In genomic region chr11:98339679-98340287, GRCm38 (mm10) we compare ENCODE assay signal across 10 mouse cellular contexts. TPM values are rescaled to one million over a fixed set of nuclear protein-coding genes. Genes with fewer than 3 reads are reported as not detected.
A peak's percentile ranks its signal among the peaks of the same experiment; 100 is the strongest.
DNase-seq lines count a peak whose midpoint lies in the region; ATAC-seq and TF ChIP-seq lines count a peak whose summit lies in the region.
"Had no signal": no experiment of that assay in that cellular context is flagged by ENCODE, and none has a peak within 500 bp of the region (broad histone marks: within the 10 kb centered on the region; RNA-seq: fewer than 3 reads in every experiment).

No protein-coding gene starts in this region.

- no peak for TF ChIP-seq CTCF in lung, postnatal 0 days (IDR thresholded peaks at IDR 0.05)

- H3K4me2 ChIP-seq in lung, postnatal 0 days (replicated peaks; ENCODE audit: low read depth, low read length) = peak overlapping the region; percentile 97; the same call in 1 of the 2 replicates
- peak overlapping the region; percentile 94 for H3K4me2 ChIP-seq in limb, embryonic 12.5 days
- peak overlapping the region; percentile 100 for H3K4me2 ChIP-seq in stomach, embryonic 15.5 days

- H3K9ac ChIP-seq in lung, postnatal 0 days (replicated peaks; ENCODE audit: low read depth) = no peak overlapping the region
- no peak overlapping the region; the same call in 1 of the 2 replicates for H3K9ac ChIP-seq in limb, embryonic 12.5 days (replicated peaks)
- H3K9ac ChIP-seq in stomach, embryonic 15.5 days = no peak overlapping the region
- H3K9ac ChIP-seq: liver, embryonic 14.5 days had no signal

- intact Hi-C loops in gastrocnemius, postnatal 36 days (cut with DNase I) = loop anchor here (5.0 kb wide), 1 partner anchor 72 kb away; no protein-coding TSS in a partner anchor

- TF ChIP-seq EP300 in lung, postnatal 0 days (IDR thresholded peaks at IDR 0.05) = no peak

- peaks cover 6% of the 10 kb centered on the region; the same call in 1 of the 2 replicates for H3K4me1 ChIP-seq in lung, postnatal 0 days (ENCODE audit: insufficient read depth, low read depth, low read length)
- peaks cover 27% of the 10 kb centered on the region for H3K4me1 ChIP-seq in limb, embryonic 12.5 days (replicated peaks)
- H3K4me1 ChIP-seq in stomach, embryonic 15.5 days = peaks cover 25% of the 10 kb centered on the region

- no peaks in the 10 kb centered on the region for H3K36me3 ChIP-seq in lung, postnatal 0 days (ENCODE audit: insufficient read depth, low read length)
- H3K36me3 ChIP-seq in limb, embryonic 12.5 days = no peaks in the 10 kb centered on the region
- no peaks in the 10 kb centered on the region for H3K36me3 ChIP-seq in stomach, embryonic 15.5 days

- DNase-seq in cerebellum, adult 11-12 months = peak; percentile 72
- DNase-seq in lung, postnatal 0 days (ENCODE audit: low spot score) = no peak
- DNase-seq in lung, postnatal 10 days = no peak
- DNase-seq in gastrocnemius, postnatal 36 days = no peak
- DNase-seq in kidney, postnatal 10 days = no peak

- H3K9me3 ChIP-seq in lung, postnatal 0 days (ENCODE audit: low read length) = no peaks in the 10 kb centered on the region
- H3K9me3 ChIP-seq in limb, embryonic 12.5 days = no peaks in the 10 kb centered on the region
- no peaks in the 10 kb centered on the region for H3K9me3 ChIP-seq in stomach, embryonic 15.5 days

- H3K27me3 ChIP-seq in lung, postnatal 0 days (replicated peaks; ENCODE audit: insufficient read depth, low read length) = peaks cover 54% of the 10 kb centered on the region
- H3K27me3 ChIP-seq in limb, embryonic 12.5 days = peaks cover 93% of the 10 kb centered on the region
- H3K27me3 ChIP-seq in stomach, embryonic 15.5 days (replicated peaks) = peaks cover 76% of the 10 kb centered on the region

- WGBS in lung, postnatal 0 days = 22% methylated on average over 11 of the region's 11 CpGs
- WGBS in limb, embryonic 12.5 days = 8% methylated on average over 11 of the region's 11 CpGs
- 13% methylated on average over 11 of the region's 11 CpGs for WGBS in stomach, embryonic 15.5 days

- H3K4me3 ChIP-seq in lung, postnatal 0 days (ENCODE audit: low read depth, low read length) = peak overlapping the region; percentile 50; the same call in 1 of the 2 replicates
- H3K4me3 ChIP-seq in limb, embryonic 12.5 days (replicated peaks) = peak overlapping the region; percentile 49
- peak overlapping the region; percentile 53; the same call in 1 of the 2 replicates for H3K4me3 ChIP-seq in stomach, embryonic 15.5 days (replicated peaks)

- no peak overlapping the region for H3K27ac ChIP-seq in lung, postnatal 0 days (ENCODE audit: low read length)
- no peak overlapping the region for H3K27ac ChIP-seq in limb, embryonic 12.5 days
- no peak overlapping the region for H3K27ac ChIP-seq in stomach, embryonic 15.5 days
- H3K27ac ChIP-seq: liver, embryonic 14.5 days had no signal

- no peak for ATAC-seq in cerebellum, adult (ENCODE audit: insufficient number of reproducible peaks, low FRiP score, low TSS enrichment)
- no peak for ATAC-seq in lung, postnatal 0 days
- ATAC-seq in limb, embryonic 12.5 days (ENCODE audit: insufficient number of reproducible peaks, insufficient read depth, low FRiP score, low TSS enrichment, low read depth) = no peak
- no peak for ATAC-seq in stomach, embryonic 15.5 days (ENCODE audit: insufficient read depth, low FRiP score, low read depth)
- ATAC-seq: activated CD4-positive, CD25-positive, alpha-beta regulatory T cell, adult 4 months had no signal

RNA-seq across cellular contexts. Expression of gene Ppp1r1b, which starts 8.4 kb away (rescaled TPM):
- 11.8 and 18.6 TPM in 2 replicates for polyA plus RNA-seq in lung, postnatal 0 days (2015; fragmentation: Nextera tagmentation; extraction: Ambion mirVana)
- polyA plus RNA-seq in limb, embryonic 12.5 days (2016; fragmentation: Nextera tagmentation; extraction: Ambion mirVana) = 0.18 and 0.76 TPM in 2 replicates
- polyA plus RNA-seq in stomach, embryonic 15.5 days (2015; fragmentation: Nextera tagmentation; extraction: Ambion mirVana) = 20.2 and 21.5 TPM in 2 replicates
- not detected for total RNA-seq in gastrocnemius, postnatal 36 days (2021)
- polyA plus RNA-seq: activated CD4-positive, CD25-positive, alpha-beta regulatory T cell, adult 4 months had no signal

RNA-seq across cellular contexts. Expression of gene Neurod2, which starts 10.3 kb away (rescaled TPM):
- not detected in 2 replicates for polyA plus RNA-seq in lung, postnatal 0 days (2015; fragmentation: Nextera tagmentation; extraction: Ambion mirVana)
- 0.09 TPM in 1 of 2 replicates, not detected in the other for polyA plus RNA-seq in limb, embryonic 12.5 days (2016; fragmentation: Nextera tagmentation; extraction: Ambion mirVana)
- 0.09 and 0.18 TPM in 2 replicates for polyA plus RNA-seq in stomach, embryonic 15.5 days (2015; fragmentation: Nextera tagmentation; extraction: Ambion mirVana)
- not detected for total RNA-seq in gastrocnemius, postnatal 36 days (2021)
- polyA plus RNA-seq: activated CD4-positive, CD25-positive, alpha-beta regulatory T cell, adult 4 months; liver, embryonic 14.5 days had no signal

RNA-seq across cellular contexts. Expression of gene Stard3, which starts 18.4 kb away (rescaled TPM):
- 69.9 and 73.1 TPM in 2 replicates for polyA plus RNA-seq in lung, postnatal 0 days (2015; fragmentation: Nextera tagmentation; extraction: Ambion mirVana)
- 39.9 and 41.9 TPM in 2 replicates for polyA plus RNA-seq in limb, embryonic 12.5 days (2016; fragmentation: Nextera tagmentation; extraction: Ambion mirVana)
- polyA plus RNA-seq in stomach, embryonic 15.5 days (2015; fragmentation: Nextera tagmentation; extraction: Ambion mirVana) = 41.1 and 46.4 TPM in 2 replicates
- 10 to 100 TPM; 10.3 to 14.7 TPM for total RNA-seq in gastrocnemius, postnatal 36 days (2021)

RNA-seq across cellular contexts. Expression of gene Tcap, which starts 43.8 kb away (rescaled TPM):
- polyA plus RNA-seq in lung, postnatal 0 days (2015; fragmentation: Nextera tagmentation; extraction: Ambion mirVana) = 5.8 and 6.4 TPM in 2 replicates
- polyA plus RNA-seq in limb, embryonic 12.5 days (2016; fragmentation: Nextera tagmentation; extraction: Ambion mirVana) = 4.7 TPM in 2 replicates
- 0.23 and 0.43 TPM in 2 replicates for polyA plus RNA-seq in stomach, embryonic 15.5 days (2015; fragmentation: Nextera tagmentation; extraction: Ambion mirVana)
- 1,000 to 10,000 TPM; 3,291 to 4,304 TPM for total RNA-seq in gastrocnemius, postnatal 36 days (2021)
- polyA plus RNA-seq: activated CD4-positive, CD25-positive, alpha-beta regulatory T cell, adult 4 months had no signal

RNA-seq across cellular contexts. Expression of gene Pnmt, which starts 46.5 kb away (rescaled TPM):
- polyA plus RNA-seq in lung, postnatal 0 days (2015; fragmentation: Nextera tagmentation; extraction: Ambion mirVana) = 0.12 TPM in 1 of 2 replicates, not detected in the other
- polyA plus RNA-seq in limb, embryonic 12.5 days (2016; fragmentation: Nextera tagmentation; extraction: Ambion mirVana) = 0.37 and 0.41 TPM in 2 replicates
- 0.22 TPM in 1 of 2 replicates, not detected in the other for polyA plus RNA-seq in stomach, embryonic 15.5 days (2015; fragmentation: Nextera tagmentation; extraction: Ambion mirVana)
- 1 to 10 TPM in 1 of 2 experiments, under 1 TPM in 1; 0.89 to 2.1 TPM for total RNA-seq in gastrocnemius, postnatal 36 days (2021)
- polyA plus RNA-seq: activated CD4-positive, CD25-positive, alpha-beta regulatory T cell, adult 4 months; liver, embryonic 14.5 days had no signal
